Mouse (Mus musculus) CH12.LX (cell line): ENCODE results near the gene Olfr272.
A peak's percentile ranks its signal among the peaks of the same experiment; 100 is the strongest.

Experiments used
- CHD2 ChIP-seq: IDR thresholded peaks from 2 replicates; pipeline ENCODE4 v1.6.1; 2011; ENCODE audit warnings: low read length, improper control_type of control experiment
- CTCF ChIP-seq, 2 experiments: IDR thresholded peaks in 1 of 2; conservative IDR thresholded peaks in 1 of 2; 2 replicates each; pipeline ENCODE4 v1.5.1; 2011 to 2012; ENCODE audit warnings: low read depth in 2 of 2, low read length in 2 of 2, improper control_type of control experiment in 1 of 2, inconsistent platforms in 1 of 2, mild to moderate bottlenecking in 1 of 2, moderate library complexity in 1 of 2
- EP300 ChIP-seq: IDR thresholded peaks from 2 replicates; pipeline ENCODE4 v1.6.1; 2011; ENCODE audit warnings: low read length, improper control_type of control experiment
- ETS1 ChIP-seq: conservative IDR thresholded peaks from 2 replicates; pipeline ENCODE4 v1.6.1; 2012; ENCODE audit warnings: low read depth, mild to moderate bottlenecking, inconsistent platforms, low read length, improper control_type of control experiment, moderate library complexity
- GABPA ChIP-seq: IDR thresholded peaks from 2 replicates; pipeline ENCODE4 v1.6.1; 2012; ENCODE audit warnings: low read depth, low read length, improper control_type of control experiment, inconsistent platforms; ENCODE audit not compliant: insufficient replicate concordance
- HCFC1 ChIP-seq: IDR thresholded peaks from 2 replicates; pipeline ENCODE4 v1.6.1; 2012; ENCODE audit warnings: low read depth, mild to moderate bottlenecking, inconsistent platforms, low read length, improper control_type of control experiment
- MAFK ChIP-seq: IDR thresholded peaks from 2 replicates; pipeline ENCODE4 v1.6.1; 2011; ENCODE audit warnings: low read length, improper control_type of control experiment; ENCODE audit not compliant: insufficient replicate concordance
- MAX ChIP-seq: IDR thresholded peaks from 2 replicates; pipeline ENCODE4 v1.6.1; 2011; ENCODE audit warnings: low read length, improper control_type of control experiment
- POLR2A ChIP-seq: IDR thresholded peaks from 2 replicates; pipeline ENCODE4 v1.6.1; 2011; ENCODE audit warnings: low read depth, mild to moderate bottlenecking, improper control_type of control experiment, low read length
- POLR2AphosphoS2 ChIP-seq: IDR thresholded peaks from 2 replicates; pipeline ENCODE4 v1.6.1; 2011; ENCODE audit warnings: low read depth, low read length, improper control_type of control experiment

DNA sequence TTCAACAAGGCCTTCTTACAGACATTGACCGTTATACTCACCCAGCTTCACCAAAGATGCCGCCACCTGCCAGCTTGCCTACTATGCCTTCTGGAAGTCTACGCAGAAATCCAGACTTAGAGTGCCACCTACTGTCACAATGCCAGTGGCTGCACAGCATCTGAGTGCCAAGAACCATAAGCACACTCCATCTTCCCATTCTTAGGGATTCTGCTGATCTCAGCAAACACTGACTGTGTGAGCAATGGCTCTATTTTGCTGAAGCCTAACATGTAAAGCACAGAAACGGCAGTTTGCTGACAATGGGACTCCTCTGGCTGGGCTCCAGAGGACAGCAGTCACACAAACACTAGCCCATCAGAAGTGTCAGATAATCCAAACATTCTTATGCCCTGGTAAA lies 39.7 kb upstream of the Olfr272 start:
- TF ChIP-seq MAX (no peak), CHD2 (no peak), MAFK (peak; percentile 81), HCFC1 (no peak), CTCF (conservative IDR thresholded peaks at IDR 0.05 in 1 of 2, IDR thresholded peaks at IDR 0.05 in 1 of 2; ENCODE audit: low read depth in 2 of 2, low read length in 2 of 2) (peak in 1 of 2 experiments; percentile 76; a peak in 3 of 4 replicates), POLR2A (no peak), GABPA (no peak), ETS1 (no peak), POLR2AphosphoS2 (no peak), EP300 (no peak)
